Comparison of ENCODE assay signal across 11 mouse cellular contexts in genomic region chr1:187649871-187650270, GRCm38 (mm10). TPM values are rescaled to one million over a fixed set of nuclear protein-coding genes. Genes with fewer than 3 reads are reported as not detected.
DNase-seq lines count a peak whose midpoint lies in the region; ATAC-seq and TF ChIP-seq lines count a peak whose summit lies in the region.
"Had no signal": no experiment of that assay in that cellular context is flagged by ENCODE, and none has a peak within 500 bp of the region (broad histone marks: within the 10 kb centered on the region; RNA-seq: fewer than 3 reads in every experiment).

No protein-coding gene starts in this region.

- H3K4me3 ChIP-seq in lung, postnatal 0 days (ENCODE audit: low read depth, low read length): no peak overlapping the region
- no peak overlapping the region for H3K4me3 ChIP-seq in heart, embryonic 13.5 days
- no peak overlapping the region for H3K4me3 ChIP-seq in neural tube, embryonic 14.5 days (ENCODE audit: low read depth, low read length)

- no peaks in the 10 kb centered on the region for H3K36me3 ChIP-seq in lung, postnatal 0 days (ENCODE audit: insufficient read depth, low read length)
- H3K36me3 ChIP-seq in heart, embryonic 13.5 days: no peaks in the 10 kb centered on the region
- no peaks in the 10 kb centered on the region for H3K36me3 ChIP-seq in neural tube, embryonic 14.5 days (ENCODE audit: control insufficient read depth, insufficient read depth, low read length)
- H3K36me3 ChIP-seq: G1E had no signal

- no peak for TF ChIP-seq CTCF in lung, postnatal 0 days (IDR thresholded peaks at IDR 0.05)

- H3K4me2 ChIP-seq in lung, postnatal 0 days (replicated peaks; ENCODE audit: low read depth, low read length): no peak overlapping the region
- peak overlapping the region; percentile 78 for H3K4me2 ChIP-seq in heart, embryonic 13.5 days
- H3K4me2 ChIP-seq in neural tube, embryonic 14.5 days (ENCODE audit: low read depth, low read length): 0 out of 2 replicates have a peak overlapping the region, but pooled peaks have one; percentile 68

- peak; percentile 4 for DNase-seq in lung, postnatal 36 days
- no peak for DNase-seq in lung, postnatal 0 days (ENCODE audit: low spot score)
- peak; percentile 32 to 34 for DNase-seq in cerebellum, postnatal 25 days
- DNase-seq in right cerebral cortex, adult 2 months (ENCODE audit: low spot score in 2 of 2): no peak
- no peak for DNase-seq in embryo, embryonic 10.5 days (ENCODE audit: low spot score)
- DNase-seq: kidney, adult 9 months; lung, postnatal 10 days; thymus, postnatal 4 days had no signal

- TF ChIP-seq EP300 in lung, postnatal 0 days (IDR thresholded peaks at IDR 0.05): no peak

- H3K27ac ChIP-seq in lung, postnatal 0 days (ENCODE audit: low read length): no peak overlapping the region
- peak overlapping the region; percentile 51 for H3K27ac ChIP-seq in heart, embryonic 13.5 days (replicated peaks)
- H3K27ac ChIP-seq in neural tube, embryonic 14.5 days (ENCODE audit: low read depth, low read length): no peak overlapping the region

- H3K9me3 ChIP-seq in lung, postnatal 0 days (ENCODE audit: low read length): no peaks in the 10 kb centered on the region
- H3K9me3 ChIP-seq in heart, embryonic 13.5 days: no peaks in the 10 kb centered on the region
- no peaks in the 10 kb centered on the region for H3K9me3 ChIP-seq in neural tube, embryonic 14.5 days (ENCODE audit: control insufficient read depth, low read length)

- WGBS in lung, postnatal 0 days: 38% methylated on average over 5 of the region's 5 CpGs
- WGBS in heart, embryonic 13.5 days: 33% methylated on average over 5 of the region's 5 CpGs
- 47% methylated on average over 5 of the region's 5 CpGs for WGBS in neural tube, embryonic 14.5 days

- H3K27me3 ChIP-seq in lung, postnatal 0 days (replicated peaks; ENCODE audit: insufficient read depth, low read length): no peaks in the 10 kb centered on the region
- H3K27me3 ChIP-seq in heart, embryonic 13.5 days (replicated peaks): no peaks in the 10 kb centered on the region
- H3K27me3 ChIP-seq in neural tube, embryonic 14.5 days (ENCODE audit: control insufficient read depth, insufficient read depth, low read length): no peaks in the 10 kb centered on the region

- ATAC-seq in lung, postnatal 0 days: no peak
- ATAC-seq in heart, embryonic 13.5 days (ENCODE audit: extremely low read depth, insufficient number of reproducible peaks, low FRiP score, low TSS enrichment): no peak
- no peak for ATAC-seq in neural tube, embryonic 14.5 days (ENCODE audit: low read depth)

- no peak overlapping the region for H3K9ac ChIP-seq in lung, postnatal 0 days (replicated peaks; ENCODE audit: low read depth)
- H3K9ac ChIP-seq in heart, embryonic 13.5 days: no peak overlapping the region
- H3K9ac ChIP-seq in neural tube, embryonic 14.5 days (replicated peaks; ENCODE audit: low read depth, low read length): no peak overlapping the region

- H3K4me1 ChIP-seq in lung, postnatal 0 days (ENCODE audit: insufficient read depth, low read depth, low read length): no peaks in the 10 kb centered on the region
- peaks cover 39% of the 10 kb centered on the region for H3K4me1 ChIP-seq in heart, embryonic 13.5 days
- peaks cover 10% of the 10 kb centered on the region; the same call in 1 of the 2 replicates for H3K4me1 ChIP-seq in neural tube, embryonic 14.5 days (ENCODE audit: control insufficient read depth, insufficient read depth, low read length)

RNA-seq across cellular contexts. Expression of gene Esrrg, which starts 41.3 kb away (rescaled TPM):
- polyA plus RNA-seq in lung, postnatal 0 days (2015; fragmentation: Nextera tagmentation; extraction: Ambion mirVana): 0.54 and 0.93 TPM in 2 replicates
- polyA plus RNA-seq in heart, embryonic 13.5 days (2015; fragmentation: Nextera tagmentation; extraction: Ambion mirVana): 21.2 and 23.6 TPM in 2 replicates
- polyA plus RNA-seq in neural tube, embryonic 14.5 days (2014; fragmentation: Nextera tagmentation; extraction: Ambion mirVana): 49.7 and 51.4 TPM in 2 replicates
- polyA plus RNA-seq: G1E had no signal

Comparison
In these comparisons a context has a peak if more than half of its experiments do, and no peak if none do; other contexts are left out.
1. DNase-seq: peak in lung, postnatal 36 days (single experiment) and cerebellum, postnatal 25 days (2 of 2); none in lung, postnatal 0 days (single experiment), right cerebral cortex, adult 2 months (0 of 2) and embryo, embryonic 10.5 days (single experiment).
2. RNA of gene Esrrg, which starts 41.3 kb away (polyA plus RNA-seq): 49.7 to 51.4 TPM in neural tube, embryonic 14.5 days and 21.2 to 23.6 TPM in heart, embryonic 13.5 days; 0.54 to 0.93 TPM in lung, postnatal 0 days; every median in the first group is over 10 times any median in the second.